Mouse (Mus musculus): ENCODE results near the gene Htr1f.
"Not testable (repeated sequence)": the region's sequence is repeated elsewhere in the genome, so short reads cannot be mapped to it uniquely, and the experiment has no call there.

Htr1f gene

GRCm38 (mm10) chr16:65105184-65105931 lies at the start of gene Htr1f:
TSS of gene Htr1f (minus strand) at chr16:65105854.
- no peak for DNase-seq (ENCODE audit: low spot score in 2 of 2)

GRCm38 (mm10) chr16:65139771-65140170 lies 34.1 kb upstream of the Htr1f start:
- DNase-seq (ENCODE audit: low spot score in 2 of 2) = no peak

GRCm38 (mm10) chr16:65129391-65129790 lies 23.7 kb upstream of the Htr1f start:
- no peak for DNase-seq (ENCODE audit: low spot score in 2 of 2)

GRCm38 (mm10) chr16:65127846-65128245 lies 22.2 kb upstream of the Htr1f start:
- DNase-seq (ENCODE audit: low spot score in 2 of 2) = no peak

GRCm38 (mm10) chr16:65112221-65112620 lies 6.6 kb upstream of the Htr1f start:
- DNase-seq (ENCODE audit: low spot score in 2 of 2) = no peak

- no peak for DNase-seq (ENCODE audit: low spot score in 2 of 2)
These were observed 12.1 kb downstream of the Htr1f start for GRCm38 (mm10) chr16:65093552-65093951.

GRCm38 (mm10) chr16:65083475-65083874 lies 22.2 kb downstream of the Htr1f start:
- no peak for DNase-seq (ENCODE audit: low spot score in 2 of 2)

GRCm38 (mm10) chr16:65069867-65070266 lies 35.8 kb downstream of the Htr1f start:
- DNase-seq (ENCODE audit: low spot score in 2 of 2) = no peak

GRCm38 (mm10) chr16:65066264-65066663 lies 39.4 kb downstream of the Htr1f start:
- DNase-seq (ENCODE audit: low spot score in 2 of 2) = no peak

- not testable (repeated sequence) for DNase-seq (ENCODE audit: low spot score in 2 of 2)
These were observed 67.8 kb downstream of the Htr1f start for GRCm38 (mm10) chr16:65037660-65038425.

- DNase-seq (ENCODE audit: low spot score in 2 of 2) = no peak
These were observed 76.0 kb downstream of the Htr1f start for GRCm38 (mm10) chr16:65029675-65030074.

- DNase-seq (ENCODE audit: low spot score in 2 of 2) = no peak
These were observed 83.3 kb downstream of the Htr1f start for GRCm38 (mm10) chr16:65022364-65022763.

- no peak for DNase-seq (ENCODE audit: low spot score in 2 of 2)
These were observed 86.9 kb downstream of the Htr1f start for GRCm38 (mm10) chr16:65018710-65019109.

- DNase-seq (ENCODE audit: low spot score in 2 of 2) = no peak
These were observed 87.5 kb downstream of the Htr1f start for GRCm38 (mm10) chr16:65018134-65018533.

GRCm38 (mm10) chr16:65017566-65017965 lies 88.1 kb downstream of the Htr1f start:
- no peak for DNase-seq (ENCODE audit: low spot score in 2 of 2)

GRCm38 (mm10) chr16:65015241-65015640 lies 90.4 kb downstream of the Htr1f start:
- DNase-seq (ENCODE audit: low spot score in 2 of 2) = no peak

GRCm38 (mm10) chr16:65001993-65002821 lies 103.4 kb downstream of the Htr1f start:
- no peak for DNase-seq (ENCODE audit: low spot score in 2 of 2)

GRCm38 (mm10) chr16:64989279-64989800 lies 116.3 kb downstream of the Htr1f start:
- DNase-seq (ENCODE audit: low spot score in 2 of 2) = no peak

GRCm38 (mm10) chr16:64987564-64987963 lies 118.1 kb downstream of the Htr1f start:
- no peak for DNase-seq (ENCODE audit: low spot score in 2 of 2)

- no peak for DNase-seq (ENCODE audit: low spot score in 2 of 2)
These were observed 118.6 kb downstream of the Htr1f start for GRCm38 (mm10) chr16:64987049-64987448.

GRCm38 (mm10) chr16:64974636-64975035 lies 131.0 kb downstream of the Htr1f start:
- no peak for DNase-seq (ENCODE audit: low spot score in 2 of 2)
